Comparison of ENCODE assay signal across 9 mouse cellular contexts in the genomic region with DNA sequence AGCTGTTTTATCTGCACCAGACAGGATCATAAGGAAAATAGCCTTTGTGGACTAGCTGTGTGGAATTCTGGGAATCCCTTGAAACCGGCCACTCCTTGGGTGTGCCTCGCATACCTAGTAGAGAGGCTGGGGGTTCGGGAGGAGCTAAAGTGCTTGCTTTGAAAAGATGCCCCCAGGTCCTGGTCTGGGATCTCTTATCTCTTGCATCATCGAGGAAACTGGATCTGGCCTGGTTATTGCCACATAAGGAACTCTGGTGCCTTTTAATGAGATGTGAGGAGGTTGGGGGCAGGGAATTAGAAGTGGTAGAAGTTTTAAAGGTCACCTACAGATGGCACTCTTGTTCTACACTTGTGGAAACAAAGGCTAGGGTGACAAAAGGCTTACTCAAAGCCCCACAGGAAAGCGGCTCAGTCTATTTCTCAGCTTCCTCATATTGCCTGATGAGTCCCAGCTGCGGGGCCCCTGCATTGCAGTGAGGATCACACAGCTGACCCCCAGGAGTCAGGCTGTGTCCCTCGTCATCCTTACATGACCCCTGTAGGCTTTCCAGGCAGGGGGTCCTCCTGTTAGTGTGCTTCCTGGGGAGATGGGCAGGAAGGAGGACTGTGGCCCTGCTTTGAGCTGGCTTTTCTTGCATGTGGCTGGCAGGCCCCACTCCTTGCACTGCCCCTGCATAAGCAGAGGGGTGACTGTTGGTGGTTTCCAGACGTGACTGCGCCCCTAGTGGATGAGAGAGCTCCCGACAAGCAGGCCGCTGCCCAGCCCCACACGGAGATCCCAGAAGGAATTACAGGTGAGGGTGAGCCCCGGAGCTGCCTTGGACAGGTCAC. TPM values are rescaled to one million over a fixed set of nuclear protein-coding genes. Genes with fewer than 3 reads are reported as not detected.
A peak's percentile ranks its signal among the peaks of the same experiment; 100 is the strongest.
DNase-seq lines count a peak whose midpoint lies in the region; ATAC-seq and TF ChIP-seq lines count a peak whose summit lies in the region.
"Had no signal": no experiment of that assay in that cellular context is flagged by ENCODE, and none has a peak within 500 bp of the region (broad histone marks: within the 10 kb centered on the region; RNA-seq: fewer than 3 reads in every experiment).

No protein-coding gene starts in this region.

- no peak overlapping the region for H3K9ac ChIP-seq in heart, embryonic 13.5 days
- peak overlapping the region; percentile 33 for H3K9ac ChIP-seq in liver, embryonic 12.5 days
- H3K9ac ChIP-seq in stomach, postnatal 0 days (ENCODE audit: low read length), result 0 out of 2 replicates have a peak overlapping the region, but pooled peaks have one; percentile 13

- TF ChIP-seq EP300 in stomach, postnatal 0 days (optimal IDR thresholded peaks at IDR 0.05), result peak; percentile 65

- no peaks in the 10 kb centered on the region; the same call in 1 of the 2 replicates for H3K27me3 ChIP-seq in heart, embryonic 13.5 days (replicated peaks)
- 0 out of 2 replicates have a peak, but pooled peaks cover 5% of the 10 kb centered on the region for H3K27me3 ChIP-seq in liver, embryonic 12.5 days (replicated peaks)
- H3K27me3 ChIP-seq in stomach, postnatal 0 days (ENCODE audit: control insufficient read depth, insufficient read depth, low read length), result no peaks in the 10 kb centered on the region

- WGBS in bone marrow, adult 2 months, result 34% methylated on average over 13 of the region's 13 CpGs
- 17% methylated on average over 13 of the region's 13 CpGs for WGBS in heart, embryonic 13.5 days
- 26% methylated on average over 13 of the region's 13 CpGs for WGBS in liver, embryonic 12.5 days (ENCODE audit: insufficient replicate concordance)
- WGBS in stomach, postnatal 0 days, result 19% methylated on average over 12 of the region's 13 CpGs

- peak; percentile 52 for DNase-seq in CD4-positive helper T cell, adult 2 months (ENCODE audit: low read depth, low spot score)
- DNase-seq in kidney, postnatal 10 days, result peak; percentile 79
- DNase-seq in naive thymus-derived CD4-positive, alpha-beta T cell, adult 2 months (ENCODE audit: low read depth), result peak; percentile 62
- peak; percentile 80 for DNase-seq in stomach, postnatal 0 days (ENCODE audit: low spot score)

- no peak overlapping the region for H3K27ac ChIP-seq in bone marrow, adult 2 months (ENCODE audit: control insufficient read depth, insufficient read depth, low read depth, low read length, poor library complexity)
- H3K27ac ChIP-seq in embryonic fibroblast, embryonic 13.5 days (ENCODE audit: insufficient read depth, low read length), result peak overlapping the region; percentile 43
- no peak overlapping the region for H3K27ac ChIP-seq in heart, embryonic 13.5 days (replicated peaks)
- H3K27ac ChIP-seq in liver, embryonic 12.5 days, result peak overlapping the region; percentile 67; the same call in 1 of the 2 replicates
- peak overlapping the region; percentile 87 for H3K27ac ChIP-seq in stomach, postnatal 0 days (replicated peaks)

- no peaks in the 10 kb centered on the region for H3K36me3 ChIP-seq in heart, embryonic 13.5 days
- no peaks in the 10 kb centered on the region for H3K36me3 ChIP-seq in liver, embryonic 12.5 days
- no peaks in the 10 kb centered on the region for H3K36me3 ChIP-seq in stomach, postnatal 0 days (ENCODE audit: control insufficient read depth, insufficient read depth, low read length)

- H3K4me3 ChIP-seq in bone marrow, adult 2 months (replicated peaks; ENCODE audit: control insufficient read depth, low read depth, low read length), result no peak overlapping the region
- no peak overlapping the region for H3K4me3 ChIP-seq in embryonic fibroblast, embryonic 13.5 days (ENCODE audit: insufficient read depth, low read length)
- H3K4me3 ChIP-seq in heart, embryonic 13.5 days, result no peak overlapping the region
- no peak overlapping the region for H3K4me3 ChIP-seq in liver, embryonic 12.5 days
- H3K4me3 ChIP-seq in stomach, postnatal 0 days (ENCODE audit: low read depth, low read length), result no peak overlapping the region
- H3K4me3 ChIP-seq: erythroblast, embryonic 14.5 days had no signal

- peaks cover 1% of the 10 kb centered on the region; the same call in 1 of the 2 replicates for H3K4me1 ChIP-seq in bone marrow, adult 2 months (ENCODE audit: control insufficient read depth, insufficient read depth, low read length)
- H3K4me1 ChIP-seq in embryonic fibroblast, embryonic 13.5 days (ENCODE audit: control insufficient read depth, insufficient read depth, low read length), result no peaks in the 10 kb centered on the region
- H3K4me1 ChIP-seq in heart, embryonic 13.5 days, result peaks cover 11% of the 10 kb centered on the region
- H3K4me1 ChIP-seq in liver, embryonic 12.5 days, result peaks cover 49% of the 10 kb centered on the region
- peaks cover 2% of the 10 kb centered on the region; the same call in 1 of the 2 replicates for H3K4me1 ChIP-seq in stomach, postnatal 0 days (replicated peaks; ENCODE audit: control insufficient read depth, insufficient read depth)

- TF ChIP-seq CTCF in bone marrow, adult 2 months (IDR thresholded peaks at IDR 0.05; ENCODE audit: control insufficient read depth, insufficient read depth, low read length), result peak; percentile 69
- peak; percentile 67 for TF ChIP-seq CTCF in embryonic fibroblast, embryonic 13.5 days (IDR thresholded peaks at IDR 0.05; ENCODE audit: borderline replicate concordance, insufficient read depth, low read length)
- TF ChIP-seq CTCF in stomach, postnatal 0 days (IDR thresholded peaks at IDR 0.05; ENCODE audit: low read depth), result peak; percentile 77

- peak; percentile 22; the same call in 1 of the 2 replicates for TF ChIP-seq POLR2A in bone marrow, adult 2 months (IDR thresholded peaks at IDR 0.05; ENCODE audit: borderline replicate concordance, control insufficient read depth, low read depth, low read length)
- TF ChIP-seq POLR2A in embryonic fibroblast, embryonic 13.5 days (IDR thresholded peaks at IDR 0.05; ENCODE audit: low read depth, low read length), result no peak

- H3K4me2 ChIP-seq in heart, embryonic 13.5 days, result peak overlapping the region; percentile 35
- H3K4me2 ChIP-seq in liver, embryonic 12.5 days, result peak overlapping the region; percentile 55
- no peak overlapping the region for H3K4me2 ChIP-seq in stomach, postnatal 0 days (replicated peaks; ENCODE audit: low read depth)

- 0 out of 2 replicates have a peak, but pooled peaks have one; percentile 30 for ATAC-seq in heart, embryonic 13.5 days (ENCODE audit: extremely low read depth, insufficient number of reproducible peaks, low FRiP score, low TSS enrichment)
- ATAC-seq in liver, embryonic 12.5 days, result peak; percentile 51
- ATAC-seq in stomach, postnatal 0 days (ENCODE audit: low FRiP score, low TSS enrichment), result peak; percentile 73

- H3K9me3 ChIP-seq in heart, embryonic 13.5 days, result no peaks in the 10 kb centered on the region
- no peaks in the 10 kb centered on the region for H3K9me3 ChIP-seq in liver, embryonic 12.5 days (replicated peaks)
- H3K9me3 ChIP-seq in stomach, postnatal 0 days (ENCODE audit: control insufficient read depth, low read length), result no peaks in the 10 kb centered on the region

RNA-seq across cellular contexts. Expression of a gene that starts 58.2 kb away (rescaled TPM):
- 2.2 and 5.5 TPM in 2 replicates for polyA plus RNA-seq in bone marrow, adult 2 months (2011; ENCODE audit: insufficient read depth, insufficient read length, low replicate concordance, missing spikeins)
- polyA plus RNA-seq in embryonic fibroblast, embryonic 13.5 days (2011; ENCODE audit: insufficient read length, low read depth, missing spikeins), result 0.26 and 0.33 TPM in 2 replicates
- 1.1 and 1.2 TPM in 2 replicates for polyA plus RNA-seq in heart, embryonic 13.5 days (2015; fragmentation: Nextera tagmentation; extraction: Ambion mirVana)
- polyA plus RNA-seq in liver, embryonic 12.5 days (2016; fragmentation: Nextera tagmentation; extraction: Ambion mirVana), result 0.24 and 0.42 TPM in 2 replicates
- 6.8 and 8.2 TPM in 2 replicates for polyA plus RNA-seq in stomach, postnatal 0 days (2015; fragmentation: Nextera tagmentation; extraction: Ambion mirVana)
- polyA plus RNA-seq: erythroblast, embryonic 14.5 days had no signal

Comparison
In these comparisons a context has a peak if more than half of its experiments do, and no peak if none do; other contexts are left out.
1. H3K27ac ChIP-seq: peak in embryonic fibroblast, embryonic 13.5 days (single experiment), liver, embryonic 12.5 days (single experiment) and stomach, postnatal 0 days (single experiment); none in bone marrow, adult 2 months (single experiment) and heart, embryonic 13.5 days (single experiment).
2. Peak in every context shown above with its lines, with median percentiles within 50 percentile points of each other: DNase-seq, CTCF ChIP-seq and ATAC-seq.